In the genomic region with DNA sequence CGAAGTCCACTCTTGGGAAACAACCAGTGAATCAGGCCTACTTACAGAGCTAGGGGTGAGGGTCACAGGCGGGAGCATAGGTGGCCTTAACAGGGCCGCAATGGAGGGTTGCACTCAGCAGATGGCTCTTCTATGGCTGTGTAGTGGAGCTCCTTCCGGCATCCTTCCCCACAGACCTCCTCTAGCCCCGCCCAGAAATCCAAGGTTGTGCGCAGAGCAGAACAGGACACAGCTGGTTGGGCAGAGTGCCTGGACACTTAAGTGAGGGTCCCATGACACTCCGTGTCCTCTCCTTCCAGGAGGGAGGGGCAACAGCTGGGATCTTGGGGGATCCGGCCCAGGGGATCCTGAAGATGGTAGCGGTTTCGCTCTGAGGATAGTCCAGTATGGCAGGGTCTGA, we compare ENCODE assay signal across 10 mouse cellular contexts. TPM values are rescaled to one million over a fixed set of nuclear protein-coding genes. Genes with fewer than 3 reads are reported as not detected.
DNase-seq lines count a peak whose midpoint lies in the region; ATAC-seq and TF ChIP-seq lines count a peak whose summit lies in the region.
"Had no signal": no experiment of that assay in that cellular context is flagged by ENCODE, and none has a peak within 500 bp of the region (broad histone marks: within the 10 kb centered on the region; RNA-seq: fewer than 3 reads in every experiment).

A gene (minus strand): TSS at position 164 of the 400 bp plus-strand sequence.

- no peak for DNase-seq in frontal cortex, adult 2 months (ENCODE audit: extremely low spot score in 1 of 2, low spot score in 1 of 2)
- no peak for DNase-seq in frontal cortex, postnatal 25 days (ENCODE audit: low spot score in 2 of 2)
- no peak for DNase-seq in testis, postnatal 14 days (ENCODE audit: low spot score)
- DNase-seq in left cerebral cortex, postnatal 14 days (ENCODE audit: low spot score in 2 of 2), result no peak
- DNase-seq in spleen, postnatal 14 days (ENCODE audit: low spot score in 2 of 2), result no peak
- no peak for DNase-seq in heart, postnatal 36 days
- DNase-seq: liver, embryonic 13.5 days had no signal

- intact Hi-C loops in left cerebral cortex, postnatal 14 days (cut with DNase I), result no loop called here
- intact Hi-C loops in heart, postnatal 36 days (cut with DNase I), result no loop called here

- peak within 1 kb of the TSS; percentile 43 for H3K4me3 ChIP-seq in testis, adult 2 months (ENCODE audit: control insufficient read depth, low read depth, low read length)
- H3K4me3 ChIP-seq: embryonic facial prominence, embryonic 15.5 days; liver, embryonic 13.5 days had no signal

- no peak within 1 kb of the TSS for H3K27ac ChIP-seq in testis, adult 2 months (ENCODE audit: control insufficient read depth, insufficient read depth, low read depth, low read length)
- H3K27ac ChIP-seq: embryonic facial prominence, embryonic 15.5 days; liver, embryonic 13.5 days had no signal

- no peak for ATAC-seq in megakaryocyte progenitor cell, adult 5-6 weeks (replicated peaks; ENCODE audit: poor library complexity)

- TF ChIP-seq POLR2A in testis, adult 2 months (IDR thresholded peaks at IDR 0.05; ENCODE audit: control insufficient read depth, low read depth, low read length), result no peak

- H3K27me3 ChIP-seq in testis, adult 2 months (ENCODE audit: control insufficient read depth, insufficient read depth, low read length), result no peaks in the 10 kb centered on the region
- H3K27me3 ChIP-seq: embryonic facial prominence, embryonic 15.5 days; liver, embryonic 13.5 days had no signal

- H3K4me1 ChIP-seq in testis, adult 2 months (ENCODE audit: control insufficient read depth, insufficient read depth, low read length), result peaks cover 5% of the 10 kb centered on the region
- H3K4me1 ChIP-seq: liver, embryonic 13.5 days had no signal

- TF ChIP-seq CTCF in testis, adult 2 months (IDR thresholded peaks at IDR 0.05; ENCODE audit: control insufficient read depth, insufficient read depth, insufficient replicate concordance, low read depth, low read length), result no peak

- H3K36me3 ChIP-seq in testis, adult 2 months (ENCODE audit: control insufficient read depth, insufficient read depth, low read length), result no peaks in the 10 kb centered on the region
- H3K36me3 ChIP-seq: embryonic facial prominence, embryonic 15.5 days; liver, embryonic 13.5 days had no signal

RNA-seq across cellular contexts. Expression of the gene that starts here (rescaled TPM):
- polyA plus RNA-seq in frontal cortex, adult 2 months (2012; rRNA removed), result 46.9 and 50.3 TPM in 2 replicates
- polyA plus RNA-seq in testis, adult 2 months (2012; rRNA removed), result 2.6 TPM in 2 replicates
- 10 to 100 TPM; 50.7 to 56.1 TPM for total RNA-seq in left cerebral cortex, postnatal 14 days (2021)
- 1 to 10 TPM in 1 of 2 experiments, under 1 TPM in 1; 0.43 to 1.0 TPM for total RNA-seq in heart, postnatal 36 days (2021)
- total RNA-seq in megakaryocyte progenitor cell, adult 5-6 weeks (2015), result 0.67 and 1.9 TPM in 2 replicates
- total RNA-seq in megakaryocyte progenitor cell, adult 5-6 weeks (2017), result 1.0 and 2.0 TPM in 2 replicates

Comparison
In these comparisons a context has a peak if more than half of its experiments do, and no peak if none do; other contexts are left out.
1. RNA of the gene that starts here (total RNA-seq): 50.7 to 56.1 TPM in left cerebral cortex, postnatal 14 days; 0.67 to 2.0 TPM in megakaryocyte progenitor cell, adult 5-6 weeks and 0.43 to 1.0 TPM in heart, postnatal 36 days; every median in the first group is over 10 times any median in the second.
2. RNA of the gene that starts here (polyA plus RNA-seq): 46.9 to 50.3 TPM in frontal cortex, adult 2 months; 2.6 TPM in testis, adult 2 months; every median in the first group is over 10 times any median in the second.